In the genomic region with DNA sequence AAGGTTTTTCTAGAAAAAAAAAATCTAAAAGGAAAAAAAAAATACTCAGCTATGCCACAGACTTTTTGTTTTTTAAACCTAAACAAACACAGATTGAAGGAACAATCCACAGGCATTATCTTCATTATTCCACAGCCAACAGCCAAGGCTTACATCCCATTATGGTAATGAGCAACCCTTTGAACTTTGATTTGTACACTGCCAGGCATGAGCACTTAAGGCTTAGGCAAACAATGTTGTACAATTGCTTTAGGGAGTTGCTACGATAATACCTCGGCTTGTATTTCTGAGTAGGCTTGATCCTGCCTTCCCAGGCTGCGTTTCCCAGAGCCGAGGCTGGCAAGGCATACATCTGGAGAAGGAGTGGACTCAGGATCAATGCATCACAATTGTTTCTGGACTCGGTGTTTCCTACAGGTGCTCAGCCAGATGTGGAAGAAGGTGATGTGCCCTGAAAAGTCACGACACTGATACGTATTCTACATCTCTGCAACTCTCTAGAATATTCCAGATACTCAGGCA, we compare ENCODE assay signal across 21 mouse cellular contexts.
DNase-seq lines count a peak whose midpoint lies in the region; ATAC-seq lines count a peak whose summit lies in the region.
"Had no signal": no experiment of that assay in that cellular context is flagged by ENCODE, and none has a peak within 500 bp of the region (broad histone marks: within the 10 kb centered on the region; RNA-seq: fewer than 3 reads in every experiment).

No protein-coding gene starts in this region.

- H3K36me3 ChIP-seq in intestine, embryonic 16.5 days (ENCODE audit: control insufficient read depth, insufficient read depth, low read length): no peaks in the 10 kb centered on the region
- H3K36me3 ChIP-seq in stomach, embryonic 16.5 days (ENCODE audit: control insufficient read depth, insufficient read depth, low read length): no peaks in the 10 kb centered on the region
- H3K36me3 ChIP-seq: limb, embryonic 12.5 days; liver, embryonic 13.5 days; lung, embryonic 15.5 days had no signal

- peak; percentile 18 for DNase-seq in embryo, embryonic 10 days (ENCODE audit: low spot score)
- no peak for DNase-seq in embryo, embryonic 10.5 days (ENCODE audit: low spot score)
- DNase-seq in kidney, adult 9 months: peak; percentile 11
- no peak for DNase-seq in kidney, postnatal 10 days
- no peak for DNase-seq in layer of hippocampus, adult 18-20 months (ENCODE audit: low spot score in 2 of 2)
- no peak for DNase-seq in thymus, postnatal 36 days
- DNase-seq: adrenal gland, adult 8-10 months; cerebellum, adult 9-11 months; embryo, embryonic 11 days; gastrocnemius, postnatal 10 days; heart, adult 2 months; heart, postnatal 4 days; liver, embryonic 13.5 days; lung, postnatal 4 days; right cerebral cortex, postnatal 25 days; thymus, postnatal 4 days had no signal

- H3K4me1 ChIP-seq in intestine, embryonic 16.5 days (ENCODE audit: control insufficient read depth, insufficient read depth, low read length): no peaks in the 10 kb centered on the region
- H3K4me1 ChIP-seq in stomach, embryonic 16.5 days (ENCODE audit: control insufficient read depth, insufficient read depth, low read length): no peaks in the 10 kb centered on the region
- H3K4me1 ChIP-seq: limb, embryonic 12.5 days; liver, embryonic 13.5 days; lung, embryonic 15.5 days had no signal

- H3K4me3 ChIP-seq in intestine, embryonic 16.5 days (ENCODE audit: low read length): no peak overlapping the region
- no peak overlapping the region for H3K4me3 ChIP-seq in stomach, embryonic 16.5 days (replicated peaks; ENCODE audit: low read length)
- H3K4me3 ChIP-seq: heart, adult 2 months; limb, embryonic 12.5 days; liver, embryonic 13.5 days; lung, embryonic 15.5 days had no signal

- H3K27ac ChIP-seq in intestine, embryonic 16.5 days (ENCODE audit: low read length): no peak overlapping the region
- H3K27ac ChIP-seq in stomach, embryonic 16.5 days (ENCODE audit: low read length): no peak overlapping the region
- H3K27ac ChIP-seq: heart, adult 2 months; limb, embryonic 12.5 days; liver, embryonic 13.5 days; lung, embryonic 15.5 days had no signal

- 58% methylated on average over 7 of the region's 7 CpGs for WGBS in intestine, embryonic 16.5 days
- 59% methylated on average over 7 of the region's 7 CpGs for WGBS in stomach, embryonic 16.5 days

- peak; percentile 76 for ATAC-seq in intestine, embryonic 16.5 days
- ATAC-seq in stomach, embryonic 16.5 days (ENCODE audit: insufficient read depth, low FRiP score): peak; percentile 88
- ATAC-seq: hindbrain, embryonic 16.5 days had no signal

- no peak overlapping the region for H3K9ac ChIP-seq in intestine, embryonic 16.5 days (ENCODE audit: low read depth, low read length)
- H3K9ac ChIP-seq in stomach, embryonic 16.5 days (ENCODE audit: low read length): no peak overlapping the region
- H3K9ac ChIP-seq: limb, embryonic 12.5 days; liver, embryonic 13.5 days; lung, embryonic 15.5 days had no signal

- H3K27me3 ChIP-seq in intestine, embryonic 16.5 days (replicated peaks; ENCODE audit: control insufficient read depth, insufficient read depth, low read length): no peaks in the 10 kb centered on the region
- no peaks in the 10 kb centered on the region for H3K27me3 ChIP-seq in stomach, embryonic 16.5 days (ENCODE audit: control insufficient read depth, insufficient read depth, low read length)
- H3K27me3 ChIP-seq: limb, embryonic 12.5 days; liver, embryonic 13.5 days; lung, embryonic 15.5 days had no signal

- H3K4me2 ChIP-seq in intestine, embryonic 16.5 days (ENCODE audit: low read depth, low read length): no peak overlapping the region
- H3K4me2 ChIP-seq in stomach, embryonic 16.5 days (ENCODE audit: low read depth, low read length): no peak overlapping the region
- H3K4me2 ChIP-seq: limb, embryonic 12.5 days; liver, embryonic 13.5 days; lung, embryonic 15.5 days had no signal

- H3K9me3 ChIP-seq in intestine, embryonic 16.5 days (ENCODE audit: control insufficient read depth, low read length): no peaks in the 10 kb centered on the region
- no peaks in the 10 kb centered on the region for H3K9me3 ChIP-seq in stomach, embryonic 16.5 days (replicated peaks; ENCODE audit: control insufficient read depth, low read length)
- H3K9me3 ChIP-seq: limb, embryonic 12.5 days; lung, embryonic 15.5 days had no signal

Comparison
In these comparisons a context has a peak if more than half of its experiments do, and no peak if none do; other contexts are left out.
1. DNase-seq: peak in embryo, embryonic 10 days (single experiment) and kidney, adult 9 months (single experiment); none in embryo, embryonic 10.5 days (single experiment), kidney, postnatal 10 days (single experiment), layer of hippocampus, adult 18-20 months (0 of 2) and thymus, postnatal 36 days (0 of 2).